Mouse (Mus musculus) gastrocnemius, postnatal 14 days (tissue): ENCODE measurements around the gene Ttc39d. TPM values are rescaled to one million over a fixed set of nuclear protein-coding genes. Genes with fewer than 3 reads are reported as not detected.

Source experiments
- DNase-seq: peaks from one replicate; pipeline ENCODE4 v3.0.0; 2021; ENCODE audit warnings: mixed read lengths
- intact Hi-C: fragments of 180-260 bp; cut with DNase I; formaldehyde crosslinking; loops from one replicate; pipeline ENCODE4 v1.15.1; 2025; ENCODE audit warnings: low total_unique reads
- total RNA-seq, 2 experiments: library from RNA; stranded (reverse); gene quantifications; 2 replicates each; pipeline ENCODE4 v1.2.3; 2021

The Ttc39d gene
- total RNA-seq, 2 experiments from 2014 or later, result 0.16 TPM; not detected in 1

DNA sequence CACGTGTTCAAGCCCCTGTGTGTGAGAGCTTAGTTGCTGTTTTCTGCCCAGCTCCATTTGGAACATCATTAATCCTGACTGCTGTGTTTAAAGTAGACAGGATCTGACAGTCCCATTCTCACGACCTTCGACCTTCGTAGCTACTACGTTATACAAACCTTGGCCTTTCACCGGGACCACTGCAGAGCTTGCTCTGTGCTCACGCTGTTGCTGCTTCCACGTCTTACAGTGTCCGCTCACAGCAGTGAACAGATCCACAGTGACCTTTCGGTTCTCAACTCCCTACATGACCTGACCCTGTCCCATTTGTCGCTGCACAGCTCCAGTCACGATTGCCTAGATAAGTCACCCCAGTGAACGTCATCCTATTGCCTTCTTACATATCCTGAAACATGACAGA lies 35.9 kb downstream of the Ttc39d start:
- intact Hi-C loops, result no loop called here
- no peak for DNase-seq

DNA sequence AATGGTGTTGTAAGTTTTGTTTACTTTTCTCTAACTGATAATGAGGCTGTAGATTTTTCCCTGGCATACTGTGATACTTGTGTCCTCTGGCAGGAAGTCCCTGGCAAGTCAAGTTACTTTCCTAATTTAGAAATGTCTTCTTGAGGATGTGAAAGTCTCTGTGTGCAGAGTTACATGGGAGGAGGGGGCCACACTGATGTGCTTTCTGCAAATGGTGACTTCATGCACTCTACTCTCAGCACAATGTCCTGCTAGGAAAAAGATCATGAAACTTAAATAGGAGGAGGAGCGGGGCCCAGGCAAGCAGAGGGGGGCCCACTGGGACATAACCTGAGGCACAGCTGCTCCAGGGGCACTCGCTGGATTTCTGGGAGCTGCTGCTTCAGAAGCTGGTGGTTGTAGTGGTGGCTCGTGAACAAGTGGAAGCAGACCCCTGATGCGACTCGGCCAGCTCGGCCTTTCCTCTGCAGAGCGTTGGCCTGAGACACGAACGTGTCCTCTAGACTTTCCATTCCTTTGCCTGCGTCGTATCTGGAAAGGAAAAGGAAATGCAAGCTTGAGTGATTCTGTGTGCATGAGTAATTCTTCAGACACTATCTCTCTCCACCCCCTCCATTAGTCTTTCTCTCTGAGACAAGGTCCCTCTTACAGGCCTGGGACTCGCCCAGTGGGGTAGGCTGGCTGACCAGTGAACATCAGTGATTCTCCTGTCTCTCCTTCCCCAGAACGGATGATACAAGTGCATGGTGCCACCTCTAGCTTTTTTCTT lies 45.7 kb downstream of the Ttc39d start:
- intact Hi-C loops, result no loop called here
- DNase-seq, result no peak

DNA sequence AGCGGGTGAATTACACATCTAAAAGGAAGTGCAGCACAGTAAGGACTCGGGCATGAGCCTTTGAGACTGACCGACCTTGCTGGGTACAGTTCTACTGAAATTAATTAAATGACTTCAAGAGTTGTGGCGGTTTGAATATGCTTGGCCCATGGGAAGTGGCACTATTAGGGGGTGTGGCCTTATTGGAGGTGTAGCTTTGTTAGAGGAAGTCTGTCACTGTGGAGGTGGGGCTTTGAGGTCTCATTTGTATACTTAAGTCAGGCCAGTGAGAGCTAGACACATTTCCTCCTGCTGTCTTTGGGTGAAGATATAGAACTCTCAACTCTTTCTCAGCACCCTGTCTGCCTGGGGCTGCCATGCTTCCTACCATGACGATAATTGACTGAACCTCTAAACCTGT lies 47.2 kb downstream of the Ttc39d start:
- DNase-seq, result no peak
- intact Hi-C loops, result no loop called here

DNA sequence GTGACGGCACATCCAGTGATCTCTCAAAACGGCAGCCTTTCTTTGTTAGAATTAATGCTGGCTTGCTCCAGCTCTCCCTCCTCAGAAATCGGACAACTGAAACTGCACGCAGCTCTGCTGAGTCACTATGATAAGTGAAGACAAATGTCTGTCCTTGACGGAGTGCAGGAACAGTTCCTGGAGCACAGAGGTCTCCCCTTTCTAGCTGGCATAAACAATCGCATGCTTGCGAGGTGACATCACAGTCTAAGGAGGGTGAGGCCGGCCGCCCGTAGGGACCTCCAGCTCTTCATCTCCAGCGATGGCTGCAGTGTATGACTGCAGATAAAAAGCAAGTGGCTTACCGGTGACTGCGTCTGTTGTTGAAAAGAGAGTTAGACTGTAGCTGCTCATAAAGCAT lies 47.9 kb downstream of the Ttc39d start:
- peak; percentile 69 for DNase-seq
- intact Hi-C loops, result no loop called here

DNA sequence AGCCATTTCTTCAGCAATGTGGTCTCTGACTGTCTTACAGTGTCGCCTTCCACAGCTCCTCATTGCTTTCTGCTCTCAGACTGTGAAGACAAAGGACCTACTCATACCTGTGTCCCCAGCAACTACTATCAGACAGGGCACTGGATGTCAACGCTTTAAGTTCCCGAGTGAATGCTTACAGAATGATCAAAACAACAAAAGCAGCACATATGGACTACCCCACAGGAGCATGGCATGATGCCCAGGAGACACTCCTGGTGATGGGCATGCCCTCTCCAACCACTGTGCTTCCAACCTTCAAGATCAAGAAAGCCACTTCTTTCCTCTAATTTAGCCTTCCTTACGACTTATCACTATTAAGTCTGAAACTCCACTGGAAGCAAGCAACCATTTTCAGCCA lies 59.8 kb downstream of the Ttc39d start:
- intact Hi-C loops, result no loop called here
- no peak for DNase-seq

Other genes starting within 250 kb of the Ttc39d start
- gene Hnrnpll, start 145.1 kb upstream of the Ttc39d start, total RNA-seq, result 10 to 100 TPM; 16.7 to 17.8 TPM
- gene Galm, start 80.0 kb upstream of the Ttc39d start, total RNA-seq, result 1 to 10 TPM; 1.7 to 2.4 TPM
- 10 to 100 TPM; 25.3 to 34.0 TPM for gene Srsf7, start 153 bp upstream of the Ttc39d start, total RNA-seq
- 1 to 10 TPM; 5.3 to 5.5 TPM for gene Gemin6, start 17.0 kb downstream of the Ttc39d start, total RNA-seq
- gene Morn2, start 82.7 kb downstream of the Ttc39d start, total RNA-seq, result 1 to 10 TPM; 4.9 to 6.1 TPM
- 1 to 10 TPM; 6.4 to 6.7 TPM for gene Dhx57, start 83.0 kb downstream of the Ttc39d start, total RNA-seq
- under 1 TPM in 1 of 2 experiments, not detected in 1; 0.64 TPM for gene Arhgef33, start 99.9 kb downstream of the Ttc39d start, total RNA-seq
- not detected for gene Gm10190, start 166.1 kb downstream of the Ttc39d start, total RNA-seq